Mouse (Mus musculus): ENCODE data around the gene Gnat1.

Gnat1 gene

GRCm38 (mm10) chr9:107627387-107628255, 51.9 kb downstream of the Gnat1 start:
- no peak for DNase-seq (ENCODE audit: low read depth, low spot score)

- peak; percentile 100 for DNase-seq (ENCODE audit: low read depth, low spot score)
Measured at GRCm38 (mm10) chr9:107626844-107627277, 52.7 kb downstream of the Gnat1 start.

- no peak for DNase-seq (ENCODE audit: low read depth, low spot score)
Measured at GRCm38 (mm10) chr9:107626158-107626843, 53.2 kb downstream of the Gnat1 start.

GRCm38 (mm10) chr9:107625351-107626128, 54.0 kb downstream of the Gnat1 start:
- peak; percentile 84 for DNase-seq (ENCODE audit: low read depth, low spot score)

GRCm38 (mm10) chr9:107624951-107625350, 54.6 kb downstream of the Gnat1 start:
- no peak for DNase-seq (ENCODE audit: low read depth, low spot score)

GRCm38 (mm10) chr9:107624539-107624938, 55.0 kb downstream of the Gnat1 start:
- DNase-seq (ENCODE audit: low read depth, low spot score), result peak; percentile 87

Data from R1 (cell line).